Mouse (Mus musculus) liver, embryonic 16.5 days (tissue): ENCODE measurements at regions not wholly inside any gene's neighbourhood (a gene's known extent, or its start where the extent isn't known, plus 50 kb on each side); places are given as distances from the start of the nearest gene placed in this dataset.

Experiments used
- ATAC-seq: fragments of 200-750 bp; cut with Nextera tagmentation; 2 replicates; pipeline ENCODE4 v1.8.0; 2017; ENCODE audit warnings: low read depth, mild to moderate bottlenecking, moderate number of reproducible peaks, moderate library complexity
- H3K27ac ChIP-seq: fragments of 300-500 bp; sonication (generic); 2 replicates; pipeline ENCODE4 v1.5.1; 2014; ENCODE audit warnings: mild to moderate bottlenecking, low read length
- H3K27me3 ChIP-seq: fragments of 300-500 bp; sonication (generic); 2 replicates; pipeline ENCODE4 v1.6.1; 2014; ENCODE audit warnings: low read depth, low read length, mixed read lengths; ENCODE audit not compliant: control insufficient read depth, insufficient read depth
- H3K36me3 ChIP-seq: fragments of 300-500 bp; sonication (generic); 2 replicates; pipeline ENCODE4 v1.6.1; 2014; ENCODE audit warnings: mild to moderate bottlenecking; ENCODE audit not compliant: control insufficient read depth, insufficient read depth
- H3K4me1 ChIP-seq: fragments of 300-500 bp; sonication (generic); 2 replicates; pipeline ENCODE4 v1.6.1; 2014; ENCODE audit warnings: low read depth, low read length, mixed read lengths; ENCODE audit not compliant: control insufficient read depth
- H3K4me2 ChIP-seq: fragments of 300-500 bp; sonication (generic); 2 replicates; pipeline ENCODE4 v1.6.1; 2014; ENCODE audit warnings: low read depth, low read length, mixed read lengths
- H3K4me3 ChIP-seq: fragments of 300-500 bp; sonication (generic); 2 replicates; pipeline ENCODE4 v1.5.1; 2014; ENCODE audit warnings: low read depth, mild to moderate bottlenecking, low read length
- H3K9ac ChIP-seq: fragments of 300-500 bp; sonication (generic); 2 replicates; pipeline ENCODE4 v1.6.1; 2014; ENCODE audit warnings: low read depth, low read length
- H3K9me3 ChIP-seq: fragments of 300-500 bp; sonication (generic); replicated peaks from 2 replicates; pipeline ENCODE4 v1.6.1; 2016; ENCODE audit warnings: low read length; ENCODE audit not compliant: control insufficient read depth
- WGBS: fragments of 180-500 bp; shearing (Covaris S2); extraction: QIAGEN DNeasy Blood & Tissue Kit; methylation state at CpG from one replicate; pipeline ENCODE4 v1.1.7; 2014; ENCODE audit not compliant: insufficient replicate concordance; 5-methylcytosine and 5-hydroxymethylcytosine counted together

DNA sequence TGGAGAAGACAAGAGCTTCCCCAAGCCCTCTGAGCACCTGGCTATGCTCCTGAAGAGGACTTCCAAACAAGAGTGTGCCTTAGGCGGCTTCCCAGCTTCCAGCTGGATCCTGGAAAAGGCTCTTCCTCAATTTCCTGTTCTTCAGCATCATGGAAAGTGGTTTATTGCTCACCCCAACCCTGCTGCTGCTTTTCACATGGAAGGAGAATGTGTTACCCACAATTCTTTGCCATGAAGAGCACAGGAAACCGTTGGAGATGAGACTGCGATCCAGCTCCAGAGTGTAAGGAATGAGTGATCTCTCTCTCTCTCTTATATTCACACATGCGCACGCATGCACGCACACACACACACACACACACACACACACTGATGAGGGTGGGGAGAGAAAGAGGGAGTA, 150.6 kb upstream of the Gm5148 start:
- H3K4me1 ChIP-seq = no peaks in the 10 kb centered on the region
- WGBS = 64% methylated on average over 6 of the region's 6 CpGs
- no peak overlapping the region for H3K27ac ChIP-seq
- no peak for ATAC-seq
- H3K4me3 ChIP-seq = no peak overlapping the region
- no peaks in the 10 kb centered on the region for H3K27me3 ChIP-seq
- no peaks in the 10 kb centered on the region for H3K36me3 ChIP-seq
- no peak overlapping the region for H3K9ac ChIP-seq
- H3K4me2 ChIP-seq = no peak overlapping the region
- no peaks in the 10 kb centered on the region for H3K9me3 ChIP-seq

DNA sequence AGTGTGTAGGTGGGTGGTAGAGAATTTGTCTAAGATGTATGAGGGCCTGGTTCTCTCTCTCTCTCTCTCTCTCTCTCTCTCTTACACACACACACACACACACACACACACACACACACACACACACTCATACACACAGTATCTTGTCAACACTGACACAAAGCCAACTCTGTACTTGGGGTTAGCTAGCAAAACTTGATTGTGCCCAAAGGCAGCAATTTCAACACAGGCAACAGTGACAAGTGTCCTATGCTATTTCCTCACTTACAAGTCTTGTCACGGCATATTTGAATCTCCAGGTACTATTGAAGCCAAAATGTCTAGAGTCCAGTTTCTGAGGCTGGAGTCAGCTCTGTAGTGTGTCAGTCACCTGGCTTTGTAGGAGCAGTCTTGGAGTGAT, 150.1 kb upstream of the Gm5148 start:
- Histone ChIP-seq H3K36me3 (no peaks in the 10 kb centered on the region), H3K27ac (no peak overlapping the region), H3K4me2 (no peak overlapping the region), H3K4me3 (no peak overlapping the region), H3K4me1 (no peaks in the 10 kb centered on the region), H3K9ac (no peak overlapping the region), H3K9me3 (no peaks in the 10 kb centered on the region), H3K27me3 (no peaks in the 10 kb centered on the region)
- WGBS = 44% methylated on average over 1 of the region's 1 CpGs
- no peak for ATAC-seq

DNA sequence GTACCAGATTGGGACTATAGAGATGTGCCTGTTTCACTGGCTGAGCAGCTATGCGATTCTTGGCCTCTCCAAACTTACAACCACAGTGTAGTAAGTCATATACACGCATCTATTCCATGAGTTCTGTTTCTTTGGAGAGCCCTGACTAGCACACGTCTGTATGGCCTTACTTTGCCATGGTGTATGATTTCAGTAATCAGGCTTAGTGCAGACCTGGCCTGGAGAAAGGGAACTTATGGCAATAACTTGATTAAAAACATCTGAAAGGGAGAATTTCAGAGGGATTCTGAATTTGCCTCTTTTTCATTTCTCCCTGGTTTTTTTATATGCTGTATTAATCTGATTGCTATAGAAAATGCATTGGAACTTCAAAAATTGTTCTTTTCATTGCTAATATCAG, 148.0 kb upstream of the Gm5148 start:
- WGBS = 63% methylated on average over 3 of the region's 3 CpGs
- ATAC-seq = no peak

GRCm38 (mm10) chr3:37871076-37871475, 146.8 kb upstream of the Gm5148 start:
- Histone ChIP-seq H3K9ac (no peak overlapping the region), H3K4me3 (no peak overlapping the region), H3K4me1 (no peaks in the 10 kb centered on the region), H3K36me3 (no peaks in the 10 kb centered on the region), H3K4me2 (no peak overlapping the region), H3K27ac (no peak overlapping the region), H3K27me3 (no peaks in the 10 kb centered on the region), H3K9me3 (no peaks in the 10 kb centered on the region)
- no peak for ATAC-seq
- WGBS = 75% methylated on average over 4 of the region's 4 CpGs

More for the DNA sequence above, 148.0 kb upstream of the Gm5148 start:
- Histone ChIP-seq H3K27ac (no peak overlapping the region), H3K4me3 (no peak overlapping the region), H3K36me3 (no peaks in the 10 kb centered on the region), H3K4me1 (no peaks in the 10 kb centered on the region), H3K27me3 (no peaks in the 10 kb centered on the region), H3K4me2 (no peak overlapping the region), H3K9me3 (no peaks in the 10 kb centered on the region), H3K9ac (no peak overlapping the region)

GRCm38 (mm10) chr3:37868454-37868853, 144.2 kb upstream of the Gm5148 start:
- H3K36me3 ChIP-seq = no peaks in the 10 kb centered on the region
- H3K9me3 ChIP-seq = no peaks in the 10 kb centered on the region
- H3K4me1 ChIP-seq = no peaks in the 10 kb centered on the region
- 54% methylated on average over 4 of the region's 4 CpGs for WGBS
- no peak overlapping the region for H3K27ac ChIP-seq
- H3K9ac ChIP-seq = no peak overlapping the region
- no peak for ATAC-seq
- H3K4me2 ChIP-seq = no peak overlapping the region
- no peak overlapping the region for H3K4me3 ChIP-seq
- no peaks in the 10 kb centered on the region for H3K27me3 ChIP-seq

DNA sequence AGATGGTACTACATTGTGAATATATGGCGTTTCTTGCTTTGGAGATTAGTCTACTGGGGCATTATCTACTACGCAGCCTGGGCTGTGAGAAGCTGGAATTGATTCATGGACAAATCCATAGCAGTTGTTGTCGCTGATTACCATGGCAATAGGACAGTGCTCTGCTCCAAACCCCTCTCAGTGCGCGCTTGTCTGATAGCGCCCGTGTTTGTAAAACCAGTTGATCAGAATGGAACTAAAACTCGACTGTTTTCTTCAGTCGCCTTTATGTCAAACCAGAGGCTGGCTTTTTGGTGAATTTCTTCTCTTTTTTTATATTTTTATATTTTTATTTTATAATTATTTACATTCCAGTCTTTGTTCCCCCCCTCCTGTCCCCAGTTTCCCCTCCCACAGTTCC, 138.5 kb upstream of the Gm5148 start:
- 69% methylated on average over 9 of the region's 9 CpGs for WGBS
- no peak for ATAC-seq
- Histone ChIP-seq H3K9ac (no peak overlapping the region), H3K27ac (no peak overlapping the region), H3K9me3 (no peaks in the 10 kb centered on the region), H3K4me1 (no peaks in the 10 kb centered on the region), H3K27me3 (no peaks in the 10 kb centered on the region), H3K4me2 (no peak overlapping the region), H3K4me3 (no peak overlapping the region), H3K36me3 (no peaks in the 10 kb centered on the region)

DNA sequence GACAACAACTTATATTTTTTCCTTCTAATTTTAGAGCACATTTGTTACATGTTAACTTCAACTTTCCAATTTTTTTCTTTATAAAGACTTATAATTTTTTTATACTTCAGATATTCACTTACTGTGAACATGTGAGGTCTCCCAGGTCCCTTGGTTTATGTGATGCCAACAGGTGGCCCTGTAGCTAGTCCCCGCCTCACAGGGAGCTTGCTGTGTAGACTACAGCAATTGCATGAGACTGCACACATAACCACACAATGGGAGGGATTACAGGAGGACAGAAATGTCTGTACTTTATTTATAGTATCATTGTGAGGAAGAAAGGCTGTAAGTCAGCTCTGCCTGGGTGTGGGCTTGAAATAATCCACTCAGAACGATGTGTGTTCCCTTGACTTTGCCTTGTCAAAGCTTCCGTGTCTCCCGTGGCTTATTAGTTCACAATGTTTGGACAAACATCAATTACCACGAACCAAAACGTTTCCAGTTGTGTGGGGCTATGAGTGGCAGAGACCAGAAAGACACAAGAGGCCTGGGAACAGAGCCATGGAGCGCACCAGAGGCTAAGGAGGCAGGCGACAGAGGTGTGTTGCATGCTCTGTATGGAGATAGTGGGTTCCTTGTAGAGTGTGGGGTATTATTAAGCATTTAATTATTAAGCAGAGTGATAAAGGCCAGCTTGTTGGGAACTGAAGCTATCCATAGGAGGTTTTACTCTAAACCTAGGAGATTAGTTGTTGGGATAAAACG, 136.6 kb upstream of the Gm5148 start:
- no peak overlapping the region; the same call in 1 of the 2 replicates for H3K27ac ChIP-seq

GRCm38 (mm10) chr3:37860034-37860714, 135.9 kb upstream of the Gm5148 start:
- ATAC-seq = peak; percentile 91
- H3K27ac ChIP-seq = peak overlapping the region; percentile 50; the same call in 1 of the 2 replicates
- no peak overlapping the region for H3K4me2 ChIP-seq
- no peak overlapping the region for H3K4me3 ChIP-seq
- no peaks in the 10 kb centered on the region for H3K36me3 ChIP-seq
- no peak overlapping the region for H3K9ac ChIP-seq
- no peaks in the 10 kb centered on the region for H3K4me1 ChIP-seq
- H3K9me3 ChIP-seq = no peaks in the 10 kb centered on the region
- 53% methylated on average over 13 of the region's 13 CpGs for WGBS
- H3K27me3 ChIP-seq = no peaks in the 10 kb centered on the region

More for the DNA sequence above, 136.6 kb upstream of the Gm5148 start:
- ATAC-seq = no peak
- Histone ChIP-seq H3K27me3 (no peaks in the 10 kb centered on the region), H3K9ac (no peak overlapping the region), H3K36me3 (no peaks in the 10 kb centered on the region), H3K4me1 (no peaks in the 10 kb centered on the region), H3K4me3 (no peak overlapping the region), H3K9me3 (no peaks in the 10 kb centered on the region), H3K4me2 (no peak overlapping the region)
- WGBS = 55% methylated on average over 9 of the region's 9 CpGs

DNA sequence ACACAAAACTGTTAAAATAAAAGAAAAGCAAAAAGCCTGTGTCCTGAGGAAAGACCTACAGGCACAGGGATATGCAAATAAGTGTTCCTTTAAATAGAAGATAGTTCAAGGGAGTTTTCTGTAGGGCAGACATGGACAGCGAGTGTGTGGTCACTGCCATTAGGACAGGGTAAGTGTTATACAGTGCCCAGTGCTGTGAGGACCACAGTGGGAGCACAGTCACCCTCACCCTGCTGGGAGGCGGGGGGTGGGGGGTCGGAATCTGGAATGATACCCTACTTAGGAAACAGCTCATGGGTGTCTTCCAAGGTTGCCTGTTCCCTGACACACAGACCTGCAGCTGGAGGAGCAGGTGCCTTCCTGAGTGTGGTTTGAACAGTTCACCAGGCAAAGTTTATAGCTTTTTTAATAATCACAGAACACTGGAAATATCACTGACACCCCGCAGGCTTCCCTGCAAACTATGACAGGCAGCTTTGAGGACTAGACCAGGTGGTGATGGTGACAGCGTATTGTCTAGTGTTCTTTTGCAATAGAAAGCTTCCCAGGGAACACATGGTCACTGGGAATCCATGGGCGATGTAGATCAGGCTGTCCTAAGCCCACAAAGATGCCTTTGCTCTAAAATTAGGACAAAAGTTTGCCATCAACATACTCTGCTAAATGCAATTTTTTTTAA, 134.5 kb upstream of the Gm5148 start:
- Histone ChIP-seq H3K4me1 (no peaks in the 10 kb centered on the region), H3K27me3 (no peaks in the 10 kb centered on the region), H3K27ac (no peak overlapping the region), H3K36me3 (no peaks in the 10 kb centered on the region), H3K9ac (no peak overlapping the region), H3K4me3 (no peak overlapping the region), H3K4me2 (no peak overlapping the region), H3K9me3 (no peaks in the 10 kb centered on the region)
- 58% methylated on average over 6 of the region's 6 CpGs for WGBS
- ATAC-seq = no peak
